Mouse (Mus musculus): Measurements from ENCODE around the gene Sirt5. TPM values are rescaled to one million over a fixed set of nuclear protein-coding genes. Genes with fewer than 3 reads are reported as not detected.

Sirt5 gene
- total RNA-seq, 2 experiments from 2014 or later, result 21.6 to 28.2 TPM

- DNase-seq, result no peak
Observed at GRCm38 (mm10) chr13:43374205-43374604, 8.9 kb downstream of the Sirt5 start.

DNA sequence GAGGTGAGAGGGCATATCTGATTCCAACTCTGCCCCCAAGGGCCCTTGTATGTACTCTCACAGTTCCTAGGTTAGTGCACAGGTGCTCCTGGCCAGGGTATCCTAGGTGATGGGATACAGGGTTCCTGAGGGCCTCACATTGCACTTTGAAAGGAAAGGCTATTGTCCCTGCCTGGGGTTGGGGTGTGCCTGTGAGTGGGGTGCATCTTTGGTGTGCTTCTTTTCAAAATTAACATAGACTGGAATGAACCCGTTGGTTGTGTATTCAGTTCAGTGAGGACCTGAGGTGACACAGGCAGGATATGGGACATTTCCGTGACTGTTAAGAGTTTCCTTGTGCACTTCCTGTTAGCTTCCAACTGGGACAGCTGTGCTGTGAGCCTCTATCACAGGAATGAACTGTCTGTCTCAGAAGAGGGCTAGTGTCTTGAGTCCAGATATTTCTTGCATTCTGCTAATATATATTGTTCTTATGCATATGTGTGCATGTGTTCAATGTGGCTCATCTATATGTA is 9.7 kb downstream of the Sirt5 start:
- no peak for DNase-seq

GRCm38 (mm10) chr13:43379989-43380388 is 14.7 kb downstream of the Sirt5 start:
- no peak for DNase-seq

GRCm38 (mm10) chr13:43385321-43385720 is 20.0 kb downstream of the Sirt5 start:
- DNase-seq, result no peak

DNA sequence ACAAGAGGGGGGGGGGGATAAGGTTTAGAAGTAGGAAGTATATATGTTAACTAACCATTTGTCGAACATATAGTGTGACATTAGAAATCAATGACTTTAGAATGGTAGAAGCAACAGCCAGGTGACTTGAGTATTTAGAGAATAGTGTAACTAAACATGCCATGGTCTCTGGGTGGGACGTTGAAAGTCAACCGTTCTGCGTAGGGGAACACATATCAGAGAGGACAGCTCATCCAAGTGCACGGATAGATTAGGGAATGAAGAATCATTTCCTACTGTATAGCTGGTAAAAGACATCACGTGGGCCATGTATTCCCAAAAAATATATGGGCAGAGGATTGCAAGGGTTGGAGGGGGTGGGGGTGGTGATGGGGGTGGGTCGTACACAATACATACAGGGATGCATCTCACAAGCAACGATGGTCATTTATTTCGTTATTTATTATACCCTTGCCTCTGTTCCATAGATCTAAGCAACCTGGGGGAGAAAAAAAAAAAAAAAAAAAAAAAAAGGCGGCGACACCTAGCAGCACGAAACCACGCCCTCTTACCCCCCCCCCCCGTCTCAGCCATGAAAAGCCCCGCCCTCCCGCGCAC is 32.5 kb downstream of the Sirt5 start:
- no peak for DNase-seq

GRCm38 (mm10) chr13:43398297-43399080 is 33.2 kb downstream of the Sirt5 start, which contains the start of gene Nol7:
Nol7 (plus strand) TSS chr13:43398390.
- peak; percentile 95 to 97 for DNase-seq

GRCm38 (mm10) chr13:43399576-43399975 is 34.3 kb downstream of the Sirt5 start:
- DNase-seq, result no peak

DNA sequence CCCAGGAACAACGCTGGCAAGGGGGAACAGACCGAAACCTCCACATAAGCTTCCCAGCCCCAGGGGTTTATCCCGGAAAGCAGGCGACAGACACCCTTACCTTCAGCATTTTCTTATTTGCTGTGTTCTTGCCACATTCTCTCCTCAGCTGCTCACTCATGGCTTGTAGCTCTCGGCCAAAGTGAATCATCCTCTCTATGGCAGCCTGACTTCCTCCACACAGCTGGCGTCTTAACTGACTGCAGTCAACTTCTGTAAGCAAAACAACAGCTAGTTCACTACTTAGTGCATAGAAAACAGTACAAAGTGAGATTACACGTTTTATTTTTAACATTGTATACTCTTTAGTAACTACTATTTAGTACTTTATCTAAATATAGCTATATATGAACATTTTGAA is 47.0 kb downstream of the Sirt5 start:
- no peak for DNase-seq

DNA sequence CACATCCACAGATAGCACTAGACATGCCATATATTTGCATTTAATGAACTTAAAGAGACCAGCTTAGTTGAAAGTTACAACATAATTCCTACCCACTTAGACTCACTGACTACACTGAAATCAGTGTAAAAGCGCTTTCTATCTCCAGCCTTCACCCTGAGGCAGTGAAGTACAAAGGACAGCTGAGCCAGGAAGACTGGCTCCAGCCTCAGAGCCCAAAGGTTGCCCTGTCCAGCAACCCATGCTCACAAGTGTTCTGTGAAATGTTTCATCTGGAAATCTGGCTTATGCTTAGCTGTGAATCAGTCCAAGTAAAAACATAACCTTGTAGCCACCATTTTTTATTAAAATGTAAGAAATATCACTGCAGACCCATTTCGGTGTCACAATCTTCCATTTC is 48.3 kb downstream of the Sirt5 start:
- DNase-seq, result no peak

- no peak for DNase-seq
Observed at GRCm38 (mm10) chr13:43415249-43415648, 50.0 kb downstream of the Sirt5 start.

DNA sequence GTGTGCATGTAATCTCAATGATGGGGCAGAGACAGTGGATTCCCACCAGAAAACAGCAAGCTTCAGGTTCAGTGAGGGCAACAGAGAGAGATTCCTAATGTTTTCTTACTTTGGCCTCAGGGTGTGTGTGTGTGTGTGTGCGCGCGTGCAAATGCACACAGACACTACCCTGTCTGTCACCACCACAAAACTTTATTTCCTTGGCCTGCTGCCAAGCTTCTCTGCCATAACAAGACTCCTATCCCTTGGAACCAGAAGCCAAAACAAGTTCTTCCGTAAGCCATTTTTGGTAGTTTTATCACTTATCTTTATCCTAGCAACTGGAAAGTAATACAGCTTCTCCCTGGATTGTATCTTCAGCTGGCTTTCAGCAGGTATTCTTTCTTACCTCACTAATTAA is 63.1 kb downstream of the Sirt5 start:
- no peak for DNase-seq

DNA sequence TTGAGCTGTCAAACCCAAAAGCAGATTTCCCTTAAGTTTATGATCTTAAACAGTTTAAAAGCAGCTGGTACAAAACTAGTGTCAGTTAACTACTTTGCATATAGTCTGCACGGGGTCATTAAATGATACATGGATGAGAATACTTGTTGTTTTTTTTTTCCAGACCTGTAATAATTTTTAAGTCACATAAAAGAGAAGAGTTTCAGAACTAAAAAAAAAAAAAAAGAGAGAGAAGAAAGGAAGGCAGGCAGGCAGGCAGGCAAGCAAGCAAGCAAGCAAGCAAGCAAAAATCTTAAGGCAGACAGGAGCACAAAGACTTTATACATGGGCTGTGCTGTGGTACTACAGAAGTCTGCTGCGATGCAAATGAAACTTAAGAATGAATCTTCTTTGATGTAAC is 68.1 kb downstream of the Sirt5 start:
- no peak for DNase-seq

- DNase-seq, result no peak
Observed at GRCm38 (mm10) chr13:43440376-43440775, 75.1 kb downstream of the Sirt5 start.

GRCm38 (mm10) chr13:43442551-43442950 is 77.3 kb downstream of the Sirt5 start:
- no peak for DNase-seq

DNA sequence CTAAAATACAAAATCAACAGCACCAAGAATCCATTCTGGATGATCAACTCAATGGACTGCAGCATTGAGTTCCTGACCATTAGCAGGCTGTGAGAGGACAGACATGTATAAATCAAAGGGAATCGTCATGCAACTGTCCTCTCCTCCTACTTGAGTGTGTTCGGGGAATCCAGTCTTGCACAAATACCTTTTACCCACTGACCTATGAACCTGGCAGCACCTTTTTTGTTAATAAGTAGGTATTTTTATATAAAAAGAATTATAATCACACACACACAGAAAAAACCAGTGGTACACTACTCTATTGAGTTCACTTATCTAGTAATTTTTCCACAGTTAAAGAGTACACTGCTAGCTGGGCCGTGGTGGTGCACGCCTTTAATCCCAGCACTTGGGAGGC is 78.4 kb downstream of the Sirt5 start:
- DNase-seq, result no peak

- no peak for DNase-seq
Observed at GRCm38 (mm10) chr13:43444717-43445116, 79.4 kb downstream of the Sirt5 start.

Other genes starting within 250 kb of the Sirt5 start
- 10 to 100 TPM; 16.7 to 17.9 TPM for gene Tbc1d7, start 194.0 kb upstream of the Sirt5 start, total RNA-seq (2021)
- gene Gfod1, start 61.3 kb upstream of the Sirt5 start, total RNA-seq (2021), result 10 to 100 TPM; 10.6 to 14.0 TPM
- 100 to 1,000 TPM; 108 to 120 TPM for gene Nol7, start 32.9 kb downstream of the Sirt5 start, total RNA-seq (2021)
- gene Ranbp9, start 115.8 kb downstream of the Sirt5 start, total RNA-seq (2021), result 10 to 100 TPM; 66.8 to 76.9 TPM
- 10 to 100 TPM; 37.6 to 40.5 TPM for gene Mcur1, start 194.7 kb downstream of the Sirt5 start, total RNA-seq (2021)